Mouse (Mus musculus) gastrocnemius, adult 8-10 months (tissue): ENCODE data around the gene Ppp4r1. TPM values are rescaled to one million over a fixed set of nuclear protein-coding genes. Genes with fewer than 3 reads are reported as not detected.

Experiments used
- DNase-seq, 2 experiments: peaks; one replicate each; pipeline ENCODE4 v3.0.0; 2022; ENCODE audit warnings: low spot score in 2 of 2
- total RNA-seq, 4 experiments: library from RNA; stranded (reverse); gene quantifications; 2 replicates each; pipeline ENCODE4 v1.2.4; 2022

The Ppp4r1 gene
- total RNA-seq, 4 experiments from 2014 or later = 19.7 to 25.4 (median 22.0) TPM

GRCm38 (mm10) chr17:65853326-65853725 is 71.0 kb downstream of the Ppp4r1 start:
- DNase-seq = no peak

GRCm38 (mm10) chr17:65854006-65854405 is 71.6 kb downstream of the Ppp4r1 start:
- no peak for DNase-seq

GRCm38 (mm10) chr17:65857617-65858016 is 75.2 kb downstream of the Ppp4r1 start:
- DNase-seq = no peak

DNA sequence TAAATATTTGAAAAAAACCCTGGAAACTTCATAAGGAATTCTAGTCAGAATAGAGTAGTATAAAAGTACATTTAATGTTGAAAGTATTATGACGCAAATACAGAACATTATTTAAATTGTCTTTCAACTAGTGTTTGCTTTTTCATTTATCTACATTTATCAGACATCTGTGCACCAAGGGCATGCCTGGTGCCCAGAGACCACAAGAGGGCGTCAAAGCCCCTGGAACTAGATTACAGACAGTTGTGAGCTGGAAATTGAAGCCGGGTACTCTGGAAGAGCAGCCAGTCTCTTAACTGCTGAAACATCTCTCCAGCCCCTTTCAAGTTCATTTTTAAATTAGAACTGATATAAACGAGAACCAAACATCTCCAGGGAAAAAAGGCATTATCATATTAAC is 80.2 kb downstream of the Ppp4r1 start:
- peak in 1 of 2 experiments; percentile 30 for DNase-seq

GRCm38 (mm10) chr17:65863830-65864229 is 81.5 kb downstream of the Ppp4r1 start:
- no peak for DNase-seq

DNA sequence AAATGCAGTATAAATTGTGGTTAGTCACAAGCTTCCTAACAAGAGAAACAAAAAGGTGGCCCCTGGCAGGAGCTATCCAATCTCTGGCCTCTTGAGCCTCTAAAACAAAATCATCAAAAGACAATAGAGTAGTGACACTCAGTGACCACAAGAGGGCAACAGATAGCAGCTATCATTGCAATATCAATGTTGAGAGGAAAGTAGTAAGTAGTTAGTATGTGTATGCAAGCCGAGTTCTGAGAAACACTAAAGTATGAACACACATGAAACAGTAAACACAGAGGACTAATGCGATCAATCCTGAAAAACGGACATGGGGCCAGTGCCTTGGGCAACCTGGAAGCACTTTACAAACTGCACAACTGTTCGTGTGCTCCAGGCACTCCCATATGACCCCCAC is 82.4 kb downstream of the Ppp4r1 start:
- DNase-seq = no peak

DNA sequence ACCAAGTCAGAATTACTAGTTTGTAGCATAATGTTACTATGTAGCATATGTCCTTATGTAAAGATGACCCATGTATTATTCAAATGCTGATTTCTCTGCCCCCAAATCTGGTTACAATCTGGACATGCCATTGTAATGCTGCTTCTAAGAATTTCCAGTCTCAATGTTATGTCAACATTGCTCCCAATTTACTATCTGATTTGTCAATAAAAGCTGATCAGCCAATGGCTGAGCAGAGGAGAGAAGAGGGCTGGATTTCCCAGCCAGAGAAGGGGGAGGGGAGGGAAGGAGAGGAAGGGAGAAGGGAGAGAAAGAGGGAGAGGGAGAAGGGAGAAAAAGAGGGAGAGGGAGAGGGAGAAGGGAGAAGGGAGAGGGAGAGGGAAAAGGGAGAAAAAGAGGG is 82.9 kb downstream of the Ppp4r1 start:
- DNase-seq = no peak

DNA sequence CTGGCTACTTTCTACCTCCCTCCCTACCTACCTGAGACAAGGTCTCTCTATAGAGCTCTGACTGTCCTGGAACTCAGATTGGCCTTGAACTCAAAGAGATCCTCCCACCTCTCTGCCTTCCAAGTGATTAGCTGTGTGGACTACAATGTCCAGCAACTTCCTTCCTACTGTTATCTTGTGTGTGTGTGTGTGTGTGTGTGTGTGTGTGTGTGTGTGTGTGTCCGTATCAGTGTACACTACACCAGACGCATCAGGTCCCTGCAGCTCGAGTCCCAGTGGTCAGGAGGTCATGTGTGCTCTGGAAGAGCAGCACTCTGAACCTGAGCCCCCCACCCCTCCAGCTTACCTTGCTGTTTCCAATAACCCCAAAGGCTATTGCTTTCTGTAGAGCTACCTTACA is 83.8 kb downstream of the Ppp4r1 start:
- DNase-seq = no peak

GRCm38 (mm10) chr17:65867996-65868395 is 85.6 kb downstream of the Ppp4r1 start:
- DNase-seq = no peak

DNA sequence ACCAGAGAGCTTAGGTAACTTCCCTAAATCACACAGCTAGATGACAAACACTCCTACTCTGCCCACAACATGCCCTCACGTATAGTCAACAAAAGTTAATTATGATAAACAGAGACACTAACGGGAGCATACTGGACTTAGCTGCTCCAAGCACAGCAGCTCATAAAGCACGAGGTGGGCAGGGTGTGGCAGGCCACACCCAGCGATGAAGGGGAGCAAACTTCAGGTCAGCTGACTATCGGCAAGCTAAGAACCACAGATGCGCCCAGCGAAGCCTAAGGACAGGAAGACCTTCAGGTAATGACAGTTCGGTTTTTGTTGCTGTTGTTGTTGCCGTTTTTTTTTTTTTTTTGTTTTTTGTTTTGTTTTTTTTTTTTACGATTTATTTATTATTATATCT is 87.3 kb downstream of the Ppp4r1 start:
- DNase-seq = no peak

- DNase-seq = peak; percentile 68 to 74
Measured at GRCm38 (mm10) chr17:65870146-65870545, 87.8 kb downstream of the Ppp4r1 start.

GRCm38 (mm10) chr17:65871641-65872041 is 89.3 kb downstream of the Ppp4r1 start:
- no peak for DNase-seq

- no peak for DNase-seq
Measured at GRCm38 (mm10) chr17:65872051-65872450, 89.7 kb downstream of the Ppp4r1 start.

DNA sequence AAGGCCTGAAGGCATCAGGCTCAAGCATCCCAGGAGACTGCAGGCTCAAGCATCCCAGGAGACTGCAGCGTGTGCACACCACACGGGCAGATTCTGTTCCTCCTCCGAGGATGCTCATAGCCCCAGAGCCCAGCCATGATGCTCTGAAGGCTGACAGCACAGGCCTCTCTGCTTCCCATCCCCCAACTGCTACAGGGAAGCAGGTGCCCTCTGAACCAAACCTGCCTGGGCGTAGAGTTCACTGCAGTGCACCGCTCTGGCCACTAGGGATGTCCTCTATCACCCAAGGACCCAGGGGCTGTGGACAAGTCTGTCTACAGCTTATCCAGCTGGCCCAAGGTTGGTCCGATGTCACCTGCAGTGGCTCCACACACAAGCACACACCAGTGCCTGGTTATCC is 90.3 kb downstream of the Ppp4r1 start:
- DNase-seq = no peak

- DNase-seq = no peak
Measured at GRCm38 (mm10) chr17:65873156-65873555, 90.8 kb downstream of the Ppp4r1 start.

DNA sequence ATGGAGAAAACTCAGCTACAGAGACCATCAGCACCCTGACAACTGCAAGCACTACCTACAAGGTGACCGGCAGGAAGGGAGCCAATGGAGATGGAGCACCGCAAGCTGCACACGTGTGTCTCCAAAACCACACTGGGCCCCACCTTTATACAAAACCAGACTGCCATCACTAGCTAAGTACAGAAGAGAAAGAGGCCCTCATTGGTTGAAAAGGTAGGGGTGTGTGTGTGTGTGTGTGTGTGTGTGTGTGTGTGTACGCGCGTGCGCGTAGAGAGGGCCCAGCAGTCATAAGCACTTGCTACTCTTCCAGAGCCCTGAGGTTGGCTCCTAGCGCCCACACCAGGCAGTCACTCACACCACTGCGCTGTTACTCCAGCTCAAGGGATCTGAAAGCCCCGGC is 91.5 kb downstream of the Ppp4r1 start:
- no peak for DNase-seq

DNA sequence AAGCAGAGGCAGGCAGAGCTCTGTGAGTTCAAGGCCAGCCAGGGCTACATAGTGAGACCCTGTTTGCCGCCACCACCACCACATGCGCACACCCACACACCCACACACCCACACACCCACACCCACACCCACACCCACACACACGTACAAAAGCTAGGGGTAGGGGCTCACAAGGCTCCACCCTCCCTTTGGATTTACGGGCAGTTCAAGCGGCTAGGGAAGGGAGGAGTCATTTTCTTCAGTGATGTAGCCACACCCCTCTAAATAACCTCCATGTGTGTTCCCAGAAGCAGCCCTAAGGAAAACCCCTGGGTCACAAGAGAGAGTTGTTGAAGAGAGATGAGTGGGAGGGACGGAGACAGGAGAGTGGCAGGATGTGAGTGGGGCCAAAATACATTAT is 94.7 kb downstream of the Ppp4r1 start:
- DNase-seq = no peak

DNA sequence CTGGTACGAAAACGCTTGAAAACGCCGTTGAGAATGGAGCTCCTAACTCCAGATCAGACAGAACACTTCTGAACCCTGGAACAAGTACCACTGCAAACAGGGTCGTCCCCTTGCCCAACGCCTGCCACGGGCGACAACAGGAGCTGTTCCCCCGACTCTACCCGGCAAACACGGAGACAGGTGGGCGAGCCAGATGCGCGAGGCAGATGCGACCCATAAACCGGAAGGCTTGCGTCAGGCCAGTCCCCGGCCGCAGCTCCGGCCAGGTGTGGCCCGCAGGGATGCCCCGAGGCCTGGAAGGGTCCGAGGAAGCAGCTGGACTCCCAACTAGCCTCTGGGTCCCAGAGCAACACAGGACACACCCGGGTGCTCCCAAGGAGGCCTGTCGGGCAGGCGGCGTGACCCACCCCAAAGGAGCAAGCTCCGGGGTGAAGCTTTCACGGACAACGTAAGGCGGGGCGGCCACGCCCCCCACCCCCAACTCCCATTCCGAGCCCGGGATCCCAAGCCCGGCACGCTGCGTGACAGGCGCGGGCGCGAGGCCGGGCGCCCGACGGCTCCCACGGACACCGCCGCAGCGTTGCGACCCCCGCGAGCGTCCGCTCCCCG is 101.8 kb downstream of the Ppp4r1 start:
- peak in 1 of 2 experiments; percentile 26 for DNase-seq

GRCm38 (mm10) chr17:65884691-65885397 is 102.5 kb downstream of the Ppp4r1 start:
- DNase-seq = peak; percentile 99

DNA sequence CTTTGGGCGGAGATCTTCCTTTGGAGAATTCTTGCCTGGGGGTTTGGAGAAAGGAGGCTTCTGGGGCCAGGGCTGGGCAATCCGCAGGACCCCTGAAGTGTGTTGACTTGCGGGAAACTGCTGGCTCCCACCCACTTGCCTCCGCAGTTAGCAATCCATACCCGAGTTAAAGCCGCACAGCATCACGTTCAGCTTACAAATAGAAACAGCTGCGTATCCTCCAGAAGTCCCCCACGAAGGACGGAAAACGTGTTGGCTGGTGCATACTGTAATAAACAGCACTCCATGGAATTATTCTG is 103.0 kb downstream of the Ppp4r1 start:
- no peak for DNase-seq

DNA sequence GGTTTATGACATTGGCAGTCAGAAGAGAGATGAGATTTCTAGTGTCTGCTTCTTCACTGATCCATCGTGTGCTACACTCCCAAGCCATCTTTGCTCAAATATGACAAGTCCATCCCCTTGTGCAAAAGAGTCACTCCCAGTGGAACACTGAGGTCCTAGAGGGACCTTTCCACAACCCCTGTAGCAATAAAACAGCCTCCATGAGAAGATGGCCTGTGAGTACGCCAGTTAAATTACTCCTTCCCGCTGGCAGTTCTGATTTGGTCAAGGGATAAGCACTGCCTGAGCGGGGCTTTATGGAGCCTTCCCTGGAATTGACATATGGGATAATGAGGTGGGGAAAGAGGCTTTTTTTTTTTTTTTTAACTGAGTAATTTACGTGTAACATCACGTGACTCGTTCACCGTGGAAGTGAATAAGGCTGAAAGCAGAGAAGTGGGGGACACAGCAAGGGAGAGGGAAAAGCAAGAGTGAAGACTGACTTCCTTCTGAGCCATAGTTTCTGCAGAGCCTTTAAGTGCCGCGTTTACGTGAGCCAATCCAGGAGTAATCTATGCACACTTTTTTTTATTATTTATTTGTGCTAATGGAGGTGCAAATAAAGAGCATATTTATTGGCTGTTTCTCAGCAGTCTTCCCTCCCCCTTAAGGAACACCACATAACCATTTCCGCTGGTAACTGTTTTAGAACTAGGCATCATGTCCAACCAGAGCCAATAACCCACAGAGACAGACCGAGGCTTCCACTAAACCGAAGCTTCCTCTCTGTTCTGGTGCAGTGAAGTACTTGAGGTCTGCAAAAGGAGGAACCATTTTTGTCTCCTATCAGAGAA is 103.5 kb downstream of the Ppp4r1 start, which contains the start of gene Ralbp1:
TSS of gene Ralbp1 (minus strand) at position 102 of the 833 bp plus-strand sequence.
- DNase-seq = no peak

DNA sequence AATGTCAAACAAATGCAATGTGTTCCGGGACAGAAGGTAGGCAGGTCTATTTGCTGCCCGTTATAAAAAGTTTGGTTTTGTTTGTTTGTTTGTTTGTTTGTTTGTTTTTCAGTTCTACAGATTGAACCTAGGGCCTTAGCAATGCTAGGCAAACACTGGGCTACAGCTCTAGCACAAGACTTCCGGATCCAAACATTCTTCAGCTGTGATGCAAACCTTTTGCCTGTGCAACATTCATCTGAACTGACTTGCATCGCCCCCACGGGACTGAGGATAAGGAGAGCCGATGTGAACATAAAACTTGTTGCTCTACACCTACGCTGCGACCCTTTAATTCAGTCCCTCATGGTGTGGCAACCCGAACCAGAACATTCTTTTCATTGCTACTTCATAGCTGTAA is 104.2 kb downstream of the Ppp4r1 start:
- DNase-seq = no peak
